Mouse (Mus musculus): ENCODE data around the gene Taldo1. TPM values are rescaled to one million over a fixed set of nuclear protein-coding genes. Genes with fewer than 3 reads are reported as not detected.

The Taldo1 gene
- 266 and 280 TPM in 2 replicates for polyA plus RNA-seq (2015; fragmentation: Nextera tagmentation; extraction: Ambion mirVana)

- H3K4me2 ChIP-seq (replicated peaks) = peak within 1 kb of the TSS; percentile 80
- peak within 1 kb of the TSS; percentile 23; the same call in 1 of the 2 replicates for H3K27ac ChIP-seq
- H3K4me3 ChIP-seq = peak within 1 kb of the TSS; percentile 59
- peaks cover 12% of the 10 kb centered on the region for H3K4me1 ChIP-seq
- no peaks in the 10 kb centered on the region for H3K9me3 ChIP-seq
- H3K36me3 ChIP-seq = peaks cover 16% of the 10 kb centered on the region
- ATAC-seq (ENCODE audit: low FRiP score, low read depth) = peak; percentile 95
- H3K9ac ChIP-seq = peak within 1 kb of the TSS; percentile 75
- 0 out of 2 replicates have a peak, but pooled peaks cover 2% of the 10 kb centered on the region for H3K27me3 ChIP-seq
- under 1% methylated on average over 57 of the region's 57 CpGs for WGBS
Observed at GRCm38 (mm10) chr7:141391625-141392551, at the start of gene Taldo1. Taldo1 (plus strand) TSS chr7:141392199.

GRCm38 (mm10) chr7:141343230-141343629 lies 48.8 kb upstream of the Taldo1 start:
- WGBS = 73% methylated on average over 2 of the region's 2 CpGs
- Histone ChIP-seq H3K27me3 (peaks cover 13% of the 10 kb centered on the region; the same call in 1 of the 2 replicates), H3K36me3 (no peaks in the 10 kb centered on the region), H3K4me2 (replicated peaks) (no peak overlapping the region), H3K9me3 (no peaks in the 10 kb centered on the region), H3K4me3 (no peak overlapping the region), H3K27ac (no peak overlapping the region), H3K4me1 (peaks cover 16% of the 10 kb centered on the region), H3K9ac (no peak overlapping the region)
- no peak for ATAC-seq (ENCODE audit: low FRiP score, low read depth)

DNA sequence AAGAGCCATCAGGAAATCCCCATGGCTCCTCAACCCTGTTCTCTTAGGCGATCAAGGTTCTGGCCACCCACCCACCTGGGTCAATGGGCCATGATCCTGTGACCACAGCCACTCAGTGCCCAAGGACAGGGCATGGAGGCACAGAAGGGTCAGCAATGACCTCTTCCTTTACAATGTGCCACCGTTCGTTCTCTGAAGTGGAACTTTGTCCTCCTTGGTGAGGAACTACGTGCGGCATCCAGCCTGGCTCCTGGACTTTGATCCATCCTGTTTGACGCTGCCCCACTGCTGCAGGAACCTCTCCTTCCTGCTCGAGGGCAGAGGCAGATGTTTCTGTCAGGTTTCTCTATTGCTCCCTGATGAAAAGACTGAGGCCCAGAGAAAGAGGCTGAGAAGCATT lies 48.3 kb upstream of the Taldo1 start:
- H3K4me2 ChIP-seq (replicated peaks) = no peak overlapping the region
- H3K36me3 ChIP-seq = no peaks in the 10 kb centered on the region
- no peaks in the 10 kb centered on the region for H3K9me3 ChIP-seq
- H3K4me1 ChIP-seq = peaks cover 12% of the 10 kb centered on the region
- H3K9ac ChIP-seq = no peak overlapping the region
- peaks cover 10% of the 10 kb centered on the region; the same call in 1 of the 2 replicates for H3K27me3 ChIP-seq
- H3K27ac ChIP-seq = no peak overlapping the region
- WGBS = 71% methylated on average over 7 of the region's 7 CpGs
- no peak for ATAC-seq (ENCODE audit: low FRiP score, low read depth)
- no peak overlapping the region for H3K4me3 ChIP-seq

GRCm38 (mm10) chr7:141344787-141345186 lies 47.2 kb upstream of the Taldo1 start:
- Histone ChIP-seq H3K27me3 (0 out of 2 replicates have a peak, but pooled peaks cover under 1% of the 10 kb centered on the region), H3K27ac (no peak overlapping the region), H3K36me3 (no peaks in the 10 kb centered on the region), H3K4me1 (peaks cover 5% of the 10 kb centered on the region; the same call in 1 of the 2 replicates), H3K4me2 (replicated peaks) (no peak overlapping the region), H3K9ac (no peak overlapping the region), H3K4me3 (no peak overlapping the region), H3K9me3 (no peaks in the 10 kb centered on the region)
- WGBS = 90% methylated on average over 5 of the region's 5 CpGs
- ATAC-seq (ENCODE audit: low FRiP score, low read depth) = no peak

DNA sequence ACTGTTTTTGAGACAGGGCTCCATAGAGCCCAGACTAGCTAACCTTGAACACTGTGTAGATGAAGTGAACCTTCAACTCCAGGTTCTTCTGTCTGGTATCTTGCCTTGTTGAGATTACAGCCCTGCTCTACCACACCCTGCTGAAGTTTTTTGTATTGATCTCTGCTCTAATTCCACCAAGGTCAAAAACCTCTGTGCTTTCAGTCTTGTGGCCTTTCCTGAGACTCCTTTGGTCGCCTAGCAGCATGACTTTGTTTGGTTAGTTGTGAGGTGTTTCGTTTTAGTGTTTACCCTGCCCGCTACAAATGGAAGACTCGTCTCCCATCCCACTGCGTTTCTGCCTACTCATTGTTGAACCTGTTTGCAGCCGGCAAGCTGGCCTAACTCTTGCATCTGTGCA lies 40.9 kb upstream of the Taldo1 start:
- Histone ChIP-seq H3K4me2 (replicated peaks) (no peak overlapping the region), H3K9me3 (no peaks in the 10 kb centered on the region), H3K4me3 (no peak overlapping the region), H3K36me3 (no peaks in the 10 kb centered on the region), H3K27me3 (0 out of 2 replicates have a peak, but pooled peaks cover 4% of the 10 kb centered on the region), H3K4me1 (no peaks in the 10 kb centered on the region), H3K9ac (no peak overlapping the region), H3K27ac (no peak overlapping the region)
- WGBS = 83% methylated on average over 6 of the region's 6 CpGs
- ATAC-seq (ENCODE audit: low FRiP score, low read depth) = no peak

- Histone ChIP-seq H3K27me3 (peaks cover 18% of the 10 kb centered on the region), H3K9me3 (no peaks in the 10 kb centered on the region), H3K4me3 (no peak overlapping the region), H3K9ac (no peak overlapping the region), H3K4me2 (replicated peaks) (no peak overlapping the region), H3K27ac (no peak overlapping the region), H3K36me3 (no peaks in the 10 kb centered on the region), H3K4me1 (no peaks in the 10 kb centered on the region)
- WGBS = 74% methylated on average over 8 of the region's 8 CpGs
- ATAC-seq (ENCODE audit: low FRiP score, low read depth) = no peak
Observed at GRCm38 (mm10) chr7:141355051-141355450, 36.9 kb upstream of the Taldo1 start.

DNA sequence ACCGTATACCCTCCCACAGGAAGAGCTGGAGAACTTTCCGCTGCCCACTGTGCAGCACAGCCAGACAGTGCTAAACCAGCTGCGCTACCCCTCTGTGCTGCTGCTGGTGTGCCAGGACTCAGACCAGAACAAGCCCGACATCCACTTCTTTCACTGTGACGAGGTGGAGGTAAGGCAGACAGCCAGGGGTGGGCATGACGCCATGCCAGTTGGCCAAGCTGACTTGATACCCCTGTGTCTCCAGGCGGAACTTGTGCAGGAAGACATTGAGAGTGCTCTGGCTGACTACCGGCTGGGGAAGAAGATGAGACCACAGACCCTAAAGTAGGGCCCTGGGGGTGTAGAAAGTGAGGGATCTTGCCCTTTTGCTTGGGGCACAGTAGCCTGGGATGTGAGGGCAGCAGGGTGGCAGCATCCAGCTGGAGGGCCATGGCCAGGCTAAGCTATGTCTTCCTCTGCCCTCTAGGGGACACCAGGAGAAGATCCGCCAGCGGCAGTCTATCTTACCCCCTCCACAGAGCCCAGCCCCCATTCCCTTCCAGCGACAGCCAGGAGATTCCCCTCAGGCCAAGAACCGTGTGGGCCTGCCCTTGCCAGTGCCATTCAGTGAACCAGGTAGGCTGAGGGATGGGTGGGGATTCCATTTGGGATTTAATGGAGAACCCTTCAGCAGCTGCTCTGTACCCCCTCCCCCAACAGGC lies 36.2 kb upstream of the Taldo1 start:
- 53% methylated on average over 12 of the region's 12 CpGs for WGBS
- Histone ChIP-seq H3K4me1 (no peaks in the 10 kb centered on the region), H3K4me2 (replicated peaks) (no peak overlapping the region), H3K9me3 (no peaks in the 10 kb centered on the region), H3K4me3 (no peak overlapping the region), H3K9ac (no peak overlapping the region), H3K27me3 (peaks cover 24% of the 10 kb centered on the region), H3K36me3 (no peaks in the 10 kb centered on the region), H3K27ac (no peak overlapping the region)
- no peak for ATAC-seq (ENCODE audit: low FRiP score, low read depth)

DNA sequence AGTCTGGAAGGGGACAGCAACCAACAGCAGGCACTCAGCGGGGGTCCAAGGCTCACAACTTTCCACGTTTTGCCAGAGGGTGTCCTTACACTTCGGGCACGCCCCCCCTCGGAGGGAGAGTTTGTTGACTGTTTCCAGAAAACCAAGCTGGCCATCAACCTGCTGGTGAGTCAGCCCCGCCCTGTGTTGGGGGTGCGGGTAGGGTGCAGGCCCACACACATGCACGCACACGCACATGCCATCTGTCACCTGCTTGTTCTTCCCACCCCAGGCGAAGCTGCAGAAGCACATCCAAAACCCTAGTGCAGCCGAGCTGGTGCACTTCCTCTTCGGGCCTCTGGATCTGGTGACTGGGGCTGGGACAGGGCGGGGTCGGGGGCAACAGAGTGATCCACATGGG lies 35.0 kb upstream of the Taldo1 start:
- peaks cover 36% of the 10 kb centered on the region for H3K27me3 ChIP-seq
- H3K4me2 ChIP-seq (replicated peaks) = no peak overlapping the region
- H3K9me3 ChIP-seq = no peaks in the 10 kb centered on the region
- no peaks in the 10 kb centered on the region for H3K36me3 ChIP-seq
- H3K4me1 ChIP-seq = peaks cover 3% of the 10 kb centered on the region; the same call in 1 of the 2 replicates
- 0 out of 2 replicates have a peak, but pooled peaks have one; percentile 28 for ATAC-seq (ENCODE audit: low FRiP score, low read depth)
- no peak overlapping the region for H3K9ac ChIP-seq
- WGBS = 66% methylated on average over 14 of the region's 14 CpGs
- H3K4me3 ChIP-seq = no peak overlapping the region
- H3K27ac ChIP-seq = no peak overlapping the region

DNA sequence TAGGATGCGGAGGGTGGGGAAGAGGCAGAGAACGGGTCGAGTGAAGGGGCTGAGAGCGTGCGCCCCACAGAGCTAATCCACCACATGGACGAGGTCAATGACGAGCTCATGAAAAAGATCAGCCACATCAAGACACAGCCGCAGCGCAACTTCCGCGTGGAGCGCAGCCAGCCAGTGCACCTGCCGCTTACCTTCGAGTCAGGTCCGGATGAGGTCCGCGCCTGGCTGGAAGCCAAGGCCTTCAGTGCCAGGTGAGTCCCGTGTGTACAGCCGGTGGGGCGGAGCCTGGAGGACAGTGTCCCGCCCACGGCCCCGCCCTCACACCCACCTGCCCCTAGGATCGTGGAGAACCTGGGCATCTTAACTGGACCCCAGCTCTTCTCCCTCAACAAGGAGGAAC lies 30.5 kb upstream of the Taldo1 start:
- H3K4me3 ChIP-seq = no peak overlapping the region
- ATAC-seq (ENCODE audit: low FRiP score, low read depth) = no peak
- H3K27me3 ChIP-seq = peaks cover 49% of the 10 kb centered on the region
- H3K4me1 ChIP-seq = peaks cover 3% of the 10 kb centered on the region; the same call in 1 of the 2 replicates
- no peak overlapping the region; the same call in 1 of the 2 replicates for H3K4me2 ChIP-seq (replicated peaks)
- WGBS = 15% methylated on average over 24 of the region's 24 CpGs
- no peaks in the 10 kb centered on the region for H3K36me3 ChIP-seq
- H3K27ac ChIP-seq = no peak overlapping the region
- H3K9me3 ChIP-seq = no peaks in the 10 kb centered on the region
- H3K9ac ChIP-seq = no peak overlapping the region

- Histone ChIP-seq H3K9me3 (no peaks in the 10 kb centered on the region), H3K4me2 (replicated peaks) (no peak overlapping the region), H3K27me3 (peaks cover 40% of the 10 kb centered on the region), H3K9ac (no peak overlapping the region), H3K4me1 (peaks cover 3% of the 10 kb centered on the region; the same call in 1 of the 2 replicates), H3K4me3 (no peak overlapping the region), H3K36me3 (no peaks in the 10 kb centered on the region), H3K27ac (no peak overlapping the region)
- 57% methylated on average over 4 of the region's 4 CpGs for WGBS
- peak; percentile 67; the same call in 1 of the 2 replicates for ATAC-seq (ENCODE audit: low FRiP score, low read depth)
Observed at GRCm38 (mm10) chr7:141363106-141363751, 28.8 kb upstream of the Taldo1 start.

DNA sequence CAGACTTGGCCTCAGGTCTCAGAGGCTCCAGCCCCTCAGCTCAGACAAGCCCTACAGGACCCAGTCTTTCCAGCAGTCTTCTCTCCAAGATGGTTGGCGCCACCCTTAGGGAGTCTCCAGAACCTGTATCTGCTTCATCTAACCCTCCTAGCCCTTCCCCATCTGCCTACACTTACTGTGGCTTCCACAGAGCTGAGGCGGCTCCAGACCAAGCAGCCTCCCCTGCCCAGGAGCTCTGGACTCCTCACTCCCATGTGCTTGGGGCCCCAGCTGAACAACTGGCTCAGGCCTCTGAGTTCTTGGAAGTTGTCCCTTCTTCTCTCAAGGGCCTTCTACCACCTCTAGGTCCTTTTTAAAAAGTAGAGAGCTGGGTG lies 28.3 kb upstream of the Taldo1 start:
- no peak overlapping the region for H3K27ac ChIP-seq
- peaks cover 40% of the 10 kb centered on the region for H3K27me3 ChIP-seq
- no peak overlapping the region for H3K9ac ChIP-seq
- no peak overlapping the region for H3K4me2 ChIP-seq (replicated peaks)
- no peaks in the 10 kb centered on the region for H3K36me3 ChIP-seq
- H3K9me3 ChIP-seq = no peaks in the 10 kb centered on the region
- WGBS = 67% methylated on average over 2 of the region's 2 CpGs
- no peak overlapping the region for H3K4me3 ChIP-seq
- H3K4me1 ChIP-seq = peaks cover 3% of the 10 kb centered on the region; the same call in 1 of the 2 replicates
- 0 out of 2 replicates have a peak, but pooled peaks have one; percentile 28 for ATAC-seq (ENCODE audit: low FRiP score, low read depth)
